Mouse (Mus musculus): Measurements from ENCODE around the gene Trpc4. TPM values are rescaled to one million over a fixed set of nuclear protein-coding genes. Genes with fewer than 3 reads are reported as not detected.

Gene Trpc4
- total and polyA plus RNA-seq, 3 experiments: not detected

GRCm38 (mm10) chr3:54358463-54359189, 202.8 kb downstream of the Trpc4 start:
- dilution Hi-C loops (cut with MboI; ENCODE audit: extremely low pct_ligation_motif_present, extremely low pct_unique_long_range_greater_than_20kb, low sequenced_read_pairs) (no loop called here), in situ Hi-C loops (cut with MboI; ENCODE audit: low pct_ligation_motif_present, low pct_unique_long_range_greater_than_20kb, low sequenced_read_pairs) (loop anchor here (10.0 to 25.0 kb wide), 4 partner anchors 179 to 704 kb away; partner anchors contain the start of genes Ccna1 and Rfxap)
- H3K4me3 ChIP-seq (replicated peaks in 1 of 3; ENCODE audit: low read depth in 2 of 3, low read length in 2 of 3, poor library complexity in 1 of 3): peak overlapping the region; percentile 31 to 65 (median 52)
- TF ChIP-seq USF2 (conservative IDR thresholded peaks at IDR 0.05; ENCODE audit: low read depth, low read length) (no peak), IRF4 (IDR thresholded peaks at IDR 0.05; ENCODE audit: low read depth, low read length) (0 out of 2 replicates have a peak, but pooled peaks have one; percentile 27), CTCF (conservative IDR thresholded peaks at IDR 0.05 in 1 of 2, IDR thresholded peaks at IDR 0.05 in 1 of 2; ENCODE audit: low read depth in 2 of 2, low read length in 2 of 2) (no peak), ETS1 (conservative IDR thresholded peaks at IDR 0.05; ENCODE audit: low read depth, low read length) (peak; percentile 35; the same call in 1 of the 2 replicates), JUN (IDR thresholded peaks at IDR 0.05; ENCODE audit: insufficient read depth, low read depth, low read length) (peak; percentile 37; the same call in 1 of the 2 replicates), EP300 (IDR thresholded peaks at IDR 0.05; ENCODE audit: low read length) (peak; percentile 41; the same call in 1 of the 2 replicates), UBTF (IDR thresholded peaks at IDR 0.05; ENCODE audit: low read depth, low read length) (0 out of 2 replicates have a peak, but pooled peaks have one; percentile 18), POLR2A (IDR thresholded peaks at IDR 0.05; ENCODE audit: low read depth, low read length) (peak; percentile 56), BHLHE40 (IDR thresholded peaks at IDR 0.05; ENCODE audit: low read depth, low read length) (0 out of 2 replicates have a peak, but pooled peaks have one; percentile 36), TBP (conservative IDR thresholded peaks at IDR 0.05; ENCODE audit: low read depth, low read length) (peak; percentile 35; the same call in 1 of the 2 replicates), RAD21 (IDR thresholded peaks at IDR 0.05; ENCODE audit: low read depth, low read length) (no peak), NELFE (IDR thresholded peaks at IDR 0.05; ENCODE audit: low read depth, low read length) (no peak), ELF1 (IDR thresholded peaks at IDR 0.05; ENCODE audit: low read depth, low read length) (peak; percentile 69), MAX (IDR thresholded peaks at IDR 0.05; ENCODE audit: low read length) (peak; percentile 72; the same call in 1 of the 2 replicates), ZKSCAN1 (IDR thresholded peaks at IDR 0.05; ENCODE audit: borderline replicate concordance, low read depth, low read length) (no peak), KAT2A (IDR thresholded peaks at IDR 0.05; ENCODE audit: insufficient replicate concordance, low read length) (no peak)
- H3K9ac ChIP-seq (ENCODE audit: insufficient read depth, low read depth): peak overlapping the region; percentile 79
- peak; percentile 78 for DNase-seq (ENCODE audit: extremely low read depth)
- no peaks in the 10 kb centered on the region for H3K9me3 ChIP-seq (replicated peaks; ENCODE audit: low read length)
- peaks cover 0 to 12% of the 10 kb centered on the region in 2 experiments; a peak in 2 of 4 replicates for H3K4me1 ChIP-seq (ENCODE audit: control insufficient read depth in 1 of 2, insufficient read depth in 2 of 2)
- H3K4me2 ChIP-seq (ENCODE audit: insufficient read depth, low read depth, poor library complexity, severe bottlenecking): peak overlapping the region; percentile 97
- no peaks in the 10 kb centered on the region for H3K27me3 ChIP-seq (replicated peaks)
- peak overlapping the region; percentile 56 for H3K27ac ChIP-seq (ENCODE audit: insufficient read depth, low read depth)
- H3K36me3 ChIP-seq (replicated peaks in 1 of 2; ENCODE audit: control insufficient read depth in 1 of 2, insufficient read depth in 1 of 2, low read length in 1 of 2): no peaks in the 10 kb centered on the region
- H3K79me2 ChIP-seq (replicated peaks; ENCODE audit: control insufficient read depth, extremely low read depth, insufficient read depth, poor library complexity, severe bottlenecking): no peaks in the 10 kb centered on the region

GRCm38 (mm10) chr3:54360897-54361296, 205.1 kb downstream of the Trpc4 start, which contains the start of gene Postn:
Gene Postn (plus strand): TSS chr3:54361109.
- no peaks in the 10 kb centered on the region for H3K27me3 ChIP-seq (replicated peaks)
- dilution Hi-C loops (cut with MboI; ENCODE audit: extremely low pct_ligation_motif_present, extremely low pct_unique_long_range_greater_than_20kb, low sequenced_read_pairs): no loop called here
- peaks cover 0 to 9% of the 10 kb centered on the region in 2 experiments; a peak in 2 of 4 replicates for H3K4me1 ChIP-seq (ENCODE audit: control insufficient read depth in 1 of 2, insufficient read depth in 2 of 2)
- H3K9ac ChIP-seq (ENCODE audit: insufficient read depth, low read depth): no peak within 1 kb of the TSS
- in situ Hi-C loops (cut with MboI; ENCODE audit: low pct_ligation_motif_present, low pct_unique_long_range_greater_than_20kb, low sequenced_read_pairs): loop anchor here (25.0 kb wide), 3 partner anchors 176 to 701 kb away; partner anchors contain the start of genes Ccna1 and Rfxap
- TF ChIP-seq RCOR1 (conservative IDR thresholded peaks at IDR 0.05; ENCODE audit: low read depth, low read length): no peak
- no peak for TF ChIP-seq MAZ (IDR thresholded peaks at IDR 0.05; ENCODE audit: low read depth, low read length)
- no peak for TF ChIP-seq PAX5 (IDR thresholded peaks at IDR 0.05; ENCODE audit: low read length)
- TF ChIP-seq GABPA (IDR thresholded peaks at IDR 0.05; ENCODE audit: insufficient replicate concordance, low read depth, low read length): no peak
- TF ChIP-seq MXI1 (IDR thresholded peaks at IDR 0.05; ENCODE audit: low read depth, low read length): no peak
- TF ChIP-seq CHD2 (IDR thresholded peaks at IDR 0.05; ENCODE audit: low read length): no peak
- no peak for DNase-seq (ENCODE audit: extremely low read depth)
- no peaks in the 10 kb centered on the region for H3K9me3 ChIP-seq (replicated peaks; ENCODE audit: low read length)
- no peaks in the 10 kb centered on the region for H3K36me3 ChIP-seq (replicated peaks in 1 of 2; ENCODE audit: control insufficient read depth in 1 of 2, insufficient read depth in 1 of 2, low read length in 1 of 2)
- no peaks in the 10 kb centered on the region for H3K79me2 ChIP-seq (replicated peaks; ENCODE audit: control insufficient read depth, extremely low read depth, insufficient read depth, poor library complexity, severe bottlenecking)
- no peak within 1 kb of the TSS for H3K27ac ChIP-seq (ENCODE audit: insufficient read depth, low read depth)
- no peak within 1 kb of the TSS for H3K4me2 ChIP-seq (ENCODE audit: insufficient read depth, low read depth, poor library complexity, severe bottlenecking)
- H3K4me3 ChIP-seq (replicated peaks in 1 of 3; ENCODE audit: low read depth in 2 of 3, low read length in 2 of 3, poor library complexity in 1 of 3): no peak within 1 kb of the TSS
